ENCODE assay signal across 23 mouse cellular contexts in the genomic region with DNA sequence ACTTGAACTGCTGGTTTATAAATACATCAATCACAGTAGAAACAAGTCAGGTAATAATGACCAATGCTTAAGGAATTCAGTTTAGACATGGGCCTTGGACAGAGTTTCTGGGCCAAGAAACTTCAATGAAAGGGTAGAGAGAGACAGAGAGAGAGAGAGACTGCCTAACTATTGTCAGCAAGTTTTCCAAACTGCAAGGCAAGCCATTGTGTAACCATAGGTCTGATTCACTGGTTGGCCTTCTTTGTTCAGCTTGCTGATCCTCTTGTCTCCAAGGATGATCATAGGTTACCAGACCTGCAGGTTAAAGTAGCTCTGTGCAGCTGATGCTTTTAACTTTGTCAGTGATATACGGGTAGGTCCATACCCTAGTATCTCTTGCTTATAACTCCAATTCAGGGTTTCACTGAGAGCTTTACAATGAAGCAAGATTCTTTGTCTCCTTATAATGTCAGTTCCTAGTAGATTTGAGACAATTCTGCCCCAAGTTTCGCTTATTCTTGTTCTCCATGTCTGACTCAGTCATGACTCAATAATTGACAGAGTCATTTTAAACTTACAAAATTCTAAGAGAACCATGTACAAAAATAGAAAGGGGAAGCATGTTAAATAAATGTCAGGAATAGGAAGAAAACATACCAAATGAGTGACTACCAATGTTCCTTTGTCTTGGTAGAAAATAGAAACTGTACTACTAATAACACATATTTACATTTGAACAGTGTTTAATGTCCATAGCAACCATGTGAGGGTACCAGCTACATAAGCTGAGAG. TPM values are rescaled to one million over a fixed set of nuclear protein-coding genes. Genes with fewer than 3 reads are reported as not detected.
DNase-seq lines count a peak whose midpoint lies in the region; ATAC-seq lines count a peak whose summit lies in the region.
"Had no signal": no experiment of that assay in that cellular context is flagged by ENCODE, and none has a peak within 500 bp of the region (broad histone marks: within the 10 kb centered on the region; RNA-seq: fewer than 3 reads in every experiment).

No protein-coding gene starts in this region.

- no peaks in the 10 kb centered on the region for H3K4me1 ChIP-seq in heart, embryonic 10.5 days
- H3K4me1 ChIP-seq: embryonic facial prominence, embryonic 12.5 days; kidney, embryonic 15.5 days had no signal

- no peak overlapping the region for H3K4me3 ChIP-seq in heart, embryonic 10.5 days
- H3K4me3 ChIP-seq: embryonic facial prominence, embryonic 12.5 days; gastrocnemius, adult 2 months; heart, embryonic 12.5 days; kidney, embryonic 15.5 days had no signal

- intact Hi-C loops in heart, postnatal 36 days (cut with DNase I), result no loop called here

- H3K27me3 ChIP-seq in heart, embryonic 10.5 days (ENCODE audit: insufficient read depth, poor library complexity, severe bottlenecking), result no peaks in the 10 kb centered on the region
- H3K27me3 ChIP-seq: embryonic facial prominence, embryonic 12.5 days; heart, embryonic 12.5 days; kidney, embryonic 15.5 days had no signal

- no peaks in the 10 kb centered on the region for H3K36me3 ChIP-seq in heart, embryonic 10.5 days
- H3K36me3 ChIP-seq: embryonic facial prominence, embryonic 12.5 days; heart, embryonic 12.5 days; kidney, embryonic 15.5 days had no signal

- no peak overlapping the region for H3K27ac ChIP-seq in heart, embryonic 10.5 days
- H3K27ac ChIP-seq: embryonic facial prominence, embryonic 12.5 days; gastrocnemius, adult 2 months; hindbrain, embryonic 14.5 days; kidney, embryonic 15.5 days had no signal

- peak; percentile 45 for ATAC-seq in granulocyte monocyte progenitor cell, adult 5-6 weeks (replicated peaks; ENCODE audit: poor library complexity, severe bottlenecking)
- peak; percentile 30; the same call in 1 of the 2 replicates for ATAC-seq in neutrophil, adult 5-6 weeks (ENCODE audit: extremely low read depth, insufficient number of reproducible peaks, low FRiP score, poor library complexity, severe bottlenecking)
- ATAC-seq: activated CD4-positive, CD25-positive, alpha-beta regulatory T cell, adult 4 months; forebrain, embryonic 16.5 days; intestine, embryonic 16.5 days had no signal

- H3K9me3 ChIP-seq in heart, embryonic 10.5 days, result no peaks in the 10 kb centered on the region
- H3K9me3 ChIP-seq: embryonic facial prominence, embryonic 12.5 days; heart, embryonic 12.5 days; kidney, embryonic 15.5 days had no signal

- peak; percentile 9 for DNase-seq in heart, embryonic 10.5 days (ENCODE audit: low spot score)
- no peak for DNase-seq in heart, postnatal 36 days
- DNase-seq in NIH3T3 (ENCODE audit: low read depth), result peak; percentile 54
- DNase-seq in retina, embryonic 14.5 days (ENCODE audit: low spot score), result no peak
- DNase-seq in kidney, postnatal 4 days, result no peak
- no peak for DNase-seq in frontal cortex, postnatal 25 days (ENCODE audit: low spot score in 2 of 2)
- DNase-seq: cerebellum, adult 8-10 months; gastrocnemius, adult 2 months; heart, postnatal 14 days; lung, adult 18-20 months; lung, postnatal 36 days; right cerebral cortex, postnatal 14 days; spleen, adult 18-20 months; thymus, adult 2 months had no signal

- 90% methylated on average over 2 of the region's 2 CpGs for WGBS in heart, embryonic 10.5 days

RNA-seq across cellular contexts. Expression of gene Glrx, which starts 50.4 kb away (rescaled TPM):
- polyA plus RNA-seq in heart, embryonic 10.5 days (2016; fragmentation: Nextera tagmentation; extraction: Ambion mirVana), result 50.6 and 74.5 TPM in 2 replicates
- 10 to 100 TPM; 40.3 to 46.3 TPM for total RNA-seq in heart, postnatal 36 days (2021)
- 143 and 158 TPM in 2 replicates for total RNA-seq in granulocyte monocyte progenitor cell, adult 5-6 weeks (2014; fragmentation: Nextera tagmentation)
- 130 and 142 TPM in 2 replicates for total RNA-seq in granulocyte monocyte progenitor cell, adult 5-6 weeks (2017)
- 96.4 and 107 TPM in 2 replicates for total RNA-seq in neutrophil, adult 5-6 weeks (2017)

Comparison
In these comparisons a context has a peak if more than half of its experiments do, and no peak if none do; other contexts are left out.
1. DNase-seq: peak in heart, embryonic 10.5 days (single experiment) and NIH3T3 (single experiment); none in heart, postnatal 36 days (0 of 2), retina, embryonic 14.5 days (single experiment), kidney, postnatal 4 days (0 of 2) and frontal cortex, postnatal 25 days (0 of 2).